Mouse (Mus musculus) erythroblast, embryonic 14.5 days (primary cell): ENCODE data around the gene Zfp3.

Experiments used
- GATA1 ChIP-seq: IDR thresholded peaks from 2 replicates; pipeline ENCODE4 v1.6.1; 2012; ENCODE audit warnings: low read length, inconsistent platforms, mixed read lengths
- TAL1 ChIP-seq: IDR thresholded peaks from 3 replicates; pipeline ENCODE4 v1.6.1; 2012; ENCODE audit warnings: low read length, inconsistent platforms, mixed read lengths

DNA sequence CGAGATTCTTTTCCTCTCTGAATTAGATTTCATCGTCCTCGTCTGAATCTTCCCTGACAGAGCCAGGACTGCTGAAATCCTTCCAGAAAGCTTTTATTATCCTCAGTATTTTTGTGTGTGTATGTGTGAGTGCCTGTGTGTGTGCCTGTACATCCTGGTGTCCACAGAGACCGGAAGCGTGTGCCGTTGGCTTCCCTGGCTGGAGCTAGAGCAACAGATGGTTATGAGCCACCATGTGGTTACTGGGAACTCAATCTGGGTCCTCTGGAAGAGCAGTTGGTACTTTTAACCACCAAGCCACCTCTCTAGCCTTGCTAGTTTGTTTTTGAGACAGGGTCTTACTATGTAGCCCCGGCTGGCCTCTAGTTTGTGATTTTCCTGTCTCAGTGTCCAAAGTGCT lies 21.9 kb upstream of the Zfp3 start:
- TF ChIP-seq TAL1, result no peak
- no peak for TF ChIP-seq GATA1
